In the genomic region with DNA sequence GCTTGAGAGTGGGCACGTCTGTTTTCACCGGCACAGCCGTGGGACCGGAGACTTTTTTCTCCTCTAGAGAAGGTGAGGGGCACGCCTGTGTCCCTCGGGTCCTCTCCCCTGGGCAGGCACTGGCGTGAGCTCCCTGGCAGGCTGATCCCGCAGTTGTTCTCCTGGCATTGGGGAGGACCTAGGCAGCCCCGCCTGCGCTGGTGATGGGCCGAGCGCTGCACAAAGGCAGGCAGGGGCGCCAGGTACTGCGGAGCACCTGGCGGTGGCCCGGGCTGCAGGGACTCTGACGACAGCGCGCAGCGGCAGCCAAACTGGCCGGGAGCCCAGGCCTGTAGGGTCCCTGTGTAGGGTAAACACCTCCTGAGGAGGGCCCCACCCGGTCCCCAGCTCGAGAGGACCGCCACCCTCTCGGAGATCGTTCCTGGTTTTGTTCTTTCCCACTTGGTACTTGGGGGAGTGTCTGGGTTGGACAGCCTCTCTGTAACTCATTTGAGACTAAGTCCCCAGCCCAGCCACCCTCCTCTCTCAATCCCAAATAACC, we compare ENCODE assay signal across 8 mouse cellular contexts. TPM values are rescaled to one million over a fixed set of nuclear protein-coding genes. Genes with fewer than 3 reads are reported as not detected.
DNase-seq lines count a peak whose midpoint lies in the region; ATAC-seq and TF ChIP-seq lines count a peak whose summit lies in the region.

No protein-coding gene starts in this region.

- WGBS in embryonic facial prominence, embryonic 10.5 days = under 1% methylated on average over 26 of the region's 26 CpGs
- under 1% methylated on average over 26 of the region's 26 CpGs for WGBS in heart, embryonic 11.5 days (ENCODE audit: insufficient replicate concordance)

- in situ Hi-C loops in ES-E14 (cut with MboI; ENCODE audit: low sequenced_read_pairs in 2 of 2, unreplicated experiment in 2 of 2) = no loop called here

- H3K27me3 ChIP-seq in embryonic facial prominence, embryonic 10.5 days (replicated peaks; ENCODE audit: low read depth, poor library complexity, severe bottlenecking) = peaks cover 16% of the 10 kb centered on the region
- H3K27me3 ChIP-seq in heart, embryonic 11.5 days (ENCODE audit: control insufficient read depth, insufficient read depth, low read length) = no peaks in the 10 kb centered on the region

- no peak overlapping the region for H3K27ac ChIP-seq in ES-E14 (ENCODE audit: insufficient read depth, low read depth, low read length, poor library complexity, severe bottlenecking)
- peak overlapping the region; percentile 88 for H3K27ac ChIP-seq in embryonic facial prominence, embryonic 10.5 days (replicated peaks)
- H3K27ac ChIP-seq in heart, embryonic 11.5 days (ENCODE audit: low read depth, low read length) = peak overlapping the region; percentile 88

- H3K9me3 ChIP-seq in ES-E14 (ENCODE audit: control insufficient read depth, insufficient read depth, low read depth, low read length) = no peaks in the 10 kb centered on the region
- no peaks in the 10 kb centered on the region for H3K9me3 ChIP-seq in embryonic facial prominence, embryonic 10.5 days
- no peaks in the 10 kb centered on the region for H3K9me3 ChIP-seq in heart, embryonic 11.5 days (replicated peaks; ENCODE audit: control insufficient read depth, low read length)

- no peaks in the 10 kb centered on the region for H3K36me3 ChIP-seq in ES-E14 (ENCODE audit: control insufficient read depth, insufficient read depth, low read length, poor library complexity, severe bottlenecking)
- H3K36me3 ChIP-seq in embryonic facial prominence, embryonic 10.5 days (replicated peaks) = no peaks in the 10 kb centered on the region
- H3K36me3 ChIP-seq in heart, embryonic 11.5 days (ENCODE audit: control insufficient read depth, insufficient read depth, low read length) = no peaks in the 10 kb centered on the region

- DNase-seq in A20 (ENCODE audit: low read depth, low spot score) (peak; percentile 80), ES-E14 (ENCODE audit: low read depth, low spot score) (no peak)
- DNase-seq in embryonic facial prominence, embryonic 10.5 days (ENCODE audit: low spot score) = peak; percentile 63
- peak; percentile 55 for DNase-seq in kidney, adult 9 months
- peak; percentile 81 for DNase-seq in lung, postnatal 10 days
- DNase-seq in spleen, adult 18-20 months = peak; percentile 33 to 57
- no peak for DNase-seq in c-Kit-positive CD71-positive TER-119-positive erythroid progenitor cells, embryonic 14.5 days (ENCODE audit: low spot score)

- H3K9ac ChIP-seq in ES-E14 (ENCODE audit: insufficient read depth, low read depth, low read length, poor library complexity, severe bottlenecking) = peak overlapping the region; percentile 72
- H3K9ac ChIP-seq in heart, embryonic 11.5 days (ENCODE audit: low read depth, low read length) = peak overlapping the region; percentile 78

- peak overlapping the region; percentile 89 for H3K4me2 ChIP-seq in heart, embryonic 11.5 days

- H3K4me3 ChIP-seq in ES-E14 (ENCODE audit: insufficient read depth in 1 of 2, low read depth in 1 of 2, low read length in 2 of 2, poor library complexity in 1 of 2, severe bottlenecking in 1 of 2) = peak overlapping the region; percentile 78 to 98
- H3K4me3 ChIP-seq in embryonic facial prominence, embryonic 10.5 days = peak overlapping the region; percentile 89
- peak overlapping the region; percentile 64 for H3K4me3 ChIP-seq in heart, embryonic 11.5 days (ENCODE audit: low read depth, low read length)

- H3K4me1 ChIP-seq in ES-E14 (ENCODE audit: control insufficient read depth in 2 of 2, insufficient read depth in 2 of 2, low read length in 2 of 2, poor library complexity in 1 of 2) = peaks cover 17 to 21% of the 10 kb centered on the region in 2 experiments
- H3K4me1 ChIP-seq in embryonic facial prominence, embryonic 10.5 days = peaks cover 33% of the 10 kb centered on the region
- peaks cover 5% of the 10 kb centered on the region; the same call in 1 of the 2 replicates for H3K4me1 ChIP-seq in heart, embryonic 11.5 days (ENCODE audit: control insufficient read depth, insufficient read depth, low read length)

- ATAC-seq in heart, embryonic 11.5 days (replicated peaks; ENCODE audit: insufficient number of reproducible peaks, low FRiP score, low TSS enrichment) = no peak

TF ChIP-seq in ES-E14, 5 proteins besides CTCF, POLR2A, EP300 and RAD21:
- TF ChIP-seq ZC3H11A (IDR thresholded peaks at IDR 0.05; ENCODE audit: borderline replicate concordance, low read depth, low read length) (no peak), HCFC1 (IDR thresholded peaks at IDR 0.05; ENCODE audit: borderline replicate concordance, insufficient read depth, low read length) (no peak), MAFK (IDR thresholded peaks at IDR 0.05; ENCODE audit: insufficient read depth, low read depth, low read length) (no peak), CHD2 (IDR thresholded peaks at IDR 0.05; ENCODE audit: low read depth, low read length) (no peak), ZNF384 (IDR thresholded peaks at IDR 0.05; ENCODE audit: low read depth, low read length) (no peak)

RNA-seq across cellular contexts. Expression of a gene that starts 0.9 kb away (rescaled TPM):
- 21.3 and 22.0 TPM in 2 replicates for total RNA-seq in ES-E14 (2012; rRNA removed)
- polyA plus RNA-seq in embryonic facial prominence, embryonic 10.5 days (2016; fragmentation: Nextera tagmentation; extraction: Ambion mirVana) = 16.9 and 17.6 TPM in 2 replicates
- 10.7 and 11.2 TPM in 2 replicates for polyA plus RNA-seq in heart, embryonic 11.5 days (2014; fragmentation: Nextera tagmentation; extraction: Ambion mirVana)

Comparison
In these comparisons a context has a peak if more than half of its experiments do, and no peak if none do; other contexts are left out.
1. DNase-seq: peak in A20 (single experiment), embryonic facial prominence, embryonic 10.5 days (single experiment), kidney, adult 9 months (single experiment), lung, postnatal 10 days (single experiment) and spleen, adult 18-20 months (2 of 2); none in ES-E14 (single experiment) and c-Kit-positive CD71-positive TER-119-positive erythroid progenitor cells, embryonic 14.5 days (single experiment).
2. Peak in every context shown above with its lines, with median percentiles within 50 percentile points of each other: H3K4me3 ChIP-seq.